Mouse (Mus musculus) forebrain, embryonic 11.5 days (tissue): ENCODE data around the gene Hmga2. TPM values are rescaled to one million over a fixed set of nuclear protein-coding genes. Genes with fewer than 3 reads are reported as not detected.

Experiments used
- ATAC-seq: fragments of 200-750 bp; cut with Nextera tagmentation; replicated peaks from 2 replicates; pipeline ENCODE4 v1.8.0; 2017; ENCODE audit warnings: moderate TSS enrichment; ENCODE audit not compliant: low FRiP score
- DNase-seq: peaks from one replicate; pipeline ENCODE4 v3.0.0-alpha.2; 2017; ENCODE audit warnings: low spot score
- H3K27ac ChIP-seq: fragments of 300-500 bp; sonication (generic); 2 replicates; pipeline ENCODE4 v1.5.1; 2014; ENCODE audit warnings: low read depth, low read length
- H3K27me3 ChIP-seq: fragments of 300-500 bp; sonication (generic); 2 replicates; pipeline ENCODE4 v1.6.1; 2014; ENCODE audit warnings: mild to moderate bottlenecking, low read length, mixed read lengths; ENCODE audit not compliant: control insufficient read depth, insufficient read depth
- H3K36me3 ChIP-seq: fragments of 300-500 bp; sonication (generic); 2 replicates; pipeline ENCODE4 v1.6.1; 2014; ENCODE audit warnings: mild to moderate bottlenecking, low read length, moderate library complexity, mixed read lengths; ENCODE audit not compliant: control insufficient read depth, insufficient read depth
- H3K4me1 ChIP-seq: fragments of 300-500 bp; sonication (generic); replicated peaks from 2 replicates; pipeline ENCODE4 v1.6.1; 2014; ENCODE audit warnings: low read length, mixed read lengths; ENCODE audit not compliant: control insufficient read depth, insufficient read depth
- H3K4me2 ChIP-seq: fragments of 300-500 bp; sonication (generic); 2 replicates; pipeline ENCODE4 v1.6.1; 2014; ENCODE audit warnings: low read depth, mild to moderate bottlenecking, low read length, moderate library complexity, mixed read lengths; ENCODE audit not compliant: severe bottlenecking
- H3K4me3 ChIP-seq: fragments of 300-500 bp; sonication (generic); 2 replicates; pipeline ENCODE4 v1.5.1; 2014; ENCODE audit warnings: low read depth, low read length
- H3K9ac ChIP-seq: fragments of 300-500 bp; sonication (generic); 2 replicates; pipeline ENCODE4 v1.6.1; 2014; ENCODE audit warnings: low read length
- H3K9me3 ChIP-seq: fragments of 300-500 bp; sonication (generic); 2 replicates; pipeline ENCODE4 v1.6.1; 2016; ENCODE audit warnings: low read length, mixed read lengths; ENCODE audit not compliant: control insufficient read depth
- WGBS: fragments of 180-500 bp; shearing (Covaris S2); extraction: QIAGEN DNeasy Blood & Tissue Kit; methylation state at CpG from one replicate; pipeline ENCODE4 v1.1.7; 2014; 5-methylcytosine and 5-hydroxymethylcytosine counted together
- polyA plus RNA-seq: library from polyadenylated mRNA; unstranded; fragments of >200 nt; fragmentation: Nextera tagmentation; extraction: Ambion mirVana; gene quantifications from 2 replicates; pipeline ENCODE4 v1.2.1, GENCODE M21; 2014

The Hmga2 gene
- polyA plus RNA-seq, 1 experiment from 2014 or later: 91.9 TPM

DNA sequence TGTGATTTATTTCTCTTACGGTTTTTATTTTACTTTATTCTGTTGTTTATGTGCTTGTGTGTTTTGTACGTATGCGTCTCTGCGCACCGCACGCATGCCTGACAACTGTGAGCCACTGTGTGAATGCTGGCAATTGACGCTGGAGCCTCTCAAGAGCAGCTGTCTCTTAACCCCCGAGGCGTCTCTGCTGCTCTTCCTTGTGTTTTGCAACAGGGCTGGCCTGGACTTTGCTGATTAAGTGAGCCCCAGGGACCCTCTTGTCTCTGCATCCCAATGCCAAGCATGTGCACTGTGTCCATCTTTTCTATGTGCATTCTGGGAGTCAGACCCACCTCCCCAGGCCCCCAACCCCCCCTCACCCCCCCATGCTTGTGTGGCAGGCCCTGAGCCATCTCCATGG is 24.5 kb upstream of the Hmga2 start:
- ATAC-seq (no peak), DNase-seq (no peak)
- no peaks in the 10 kb centered on the region for H3K9me3 ChIP-seq
- no peak overlapping the region for H3K4me2 ChIP-seq
- H3K4me3 ChIP-seq: no peak overlapping the region
- no peak overlapping the region for H3K9ac ChIP-seq
- H3K27ac ChIP-seq: no peak overlapping the region
- 75% methylated on average over 9 of the region's 9 CpGs for WGBS
- no peaks in the 10 kb centered on the region for H3K4me1 ChIP-seq
- H3K27me3 ChIP-seq: no peaks in the 10 kb centered on the region
- no peaks in the 10 kb centered on the region for H3K36me3 ChIP-seq

DNA sequence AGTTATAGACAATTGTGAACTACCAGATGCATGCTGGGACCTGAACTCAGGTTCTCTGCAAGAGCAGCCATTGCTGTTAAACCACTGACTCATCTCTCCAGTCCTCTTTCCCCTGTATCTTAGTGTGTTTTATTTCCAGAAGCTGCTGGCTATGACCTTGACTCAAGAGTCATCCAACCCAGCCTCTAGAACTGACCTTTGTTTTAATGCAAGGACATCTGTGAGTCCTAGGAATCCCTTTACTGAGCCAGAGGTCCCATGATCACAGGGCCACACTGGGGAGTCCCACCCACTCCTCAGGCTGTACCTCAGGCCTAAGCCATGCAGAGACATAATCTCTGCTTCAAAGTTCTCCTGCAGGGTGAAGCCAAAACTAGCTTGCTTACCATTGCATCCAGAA is 21.8 kb upstream of the Hmga2 start:
- no peak for ATAC-seq

DNA sequence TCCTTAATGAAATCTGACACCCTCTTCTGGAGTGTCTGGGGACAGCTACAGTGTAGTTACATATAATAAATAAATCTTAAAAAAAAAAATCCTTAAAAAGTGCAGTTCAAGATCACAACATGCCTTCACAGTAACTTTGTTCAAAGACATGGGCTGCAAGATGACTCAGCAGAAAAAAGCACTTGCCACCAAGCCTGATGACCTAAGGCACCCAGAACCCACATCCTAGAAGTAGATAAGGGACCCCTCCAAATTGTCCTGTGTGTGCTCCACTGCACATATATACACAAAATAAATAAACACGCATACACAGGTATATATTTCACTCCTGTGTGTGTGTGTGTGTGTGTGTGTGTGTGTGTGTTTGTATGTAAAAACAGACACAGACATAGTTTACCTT is 18.4 kb upstream of the Hmga2 start:
- Histone ChIP-seq H3K9me3 (no peaks in the 10 kb centered on the region), H3K4me1 (no peaks in the 10 kb centered on the region), H3K27me3 (no peaks in the 10 kb centered on the region), H3K9ac (no peak overlapping the region), H3K27ac (no peak overlapping the region), H3K4me2 (no peak overlapping the region), H3K36me3 (no peaks in the 10 kb centered on the region), H3K4me3 (no peak overlapping the region)
- 86% methylated on average over 1 of the region's 1 CpGs for WGBS
- ATAC-seq (no peak), DNase-seq (no peak)

More for the DNA sequence above, 21.8 kb upstream of the Hmga2 start:
- Histone ChIP-seq H3K4me1 (no peaks in the 10 kb centered on the region), H3K4me3 (no peak overlapping the region), H3K27ac (no peak overlapping the region), H3K9ac (no peak overlapping the region), H3K9me3 (no peaks in the 10 kb centered on the region), H3K27me3 (no peaks in the 10 kb centered on the region), H3K36me3 (no peaks in the 10 kb centered on the region), H3K4me2 (no peak overlapping the region)
- DNase-seq: no peak

DNA sequence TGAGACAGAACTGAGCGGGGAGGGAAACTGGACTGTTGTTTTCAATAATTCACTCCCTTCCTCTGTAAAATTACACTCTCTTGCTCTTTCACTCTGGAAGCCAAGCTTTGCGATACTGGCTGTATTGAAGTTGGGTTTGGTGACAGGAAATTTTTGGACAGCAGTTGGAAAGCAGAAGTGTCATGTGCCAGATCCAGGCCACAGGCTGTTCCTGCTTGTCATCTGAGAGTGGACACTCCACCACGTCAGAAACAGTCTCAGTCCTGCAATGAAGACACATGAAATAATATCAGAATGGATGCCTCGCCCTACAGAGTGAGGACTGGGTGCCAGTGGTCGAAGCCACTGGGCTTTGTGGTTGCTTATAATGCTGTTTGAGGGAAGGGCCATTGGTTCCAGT is 15.2 kb upstream of the Hmga2 start:
- H3K4me2 ChIP-seq: no peak overlapping the region
- H3K27me3 ChIP-seq: no peaks in the 10 kb centered on the region
- H3K36me3 ChIP-seq: no peaks in the 10 kb centered on the region
- H3K4me1 ChIP-seq: no peaks in the 10 kb centered on the region
- DNase-seq (no peak), ATAC-seq (no peak)
- H3K9ac ChIP-seq: no peak overlapping the region
- H3K4me3 ChIP-seq: no peak overlapping the region
- no peak overlapping the region for H3K27ac ChIP-seq
- WGBS: 85% methylated on average over 5 of the region's 5 CpGs
- H3K9me3 ChIP-seq: no peaks in the 10 kb centered on the region; the same call in 1 of the 2 replicates

DNA sequence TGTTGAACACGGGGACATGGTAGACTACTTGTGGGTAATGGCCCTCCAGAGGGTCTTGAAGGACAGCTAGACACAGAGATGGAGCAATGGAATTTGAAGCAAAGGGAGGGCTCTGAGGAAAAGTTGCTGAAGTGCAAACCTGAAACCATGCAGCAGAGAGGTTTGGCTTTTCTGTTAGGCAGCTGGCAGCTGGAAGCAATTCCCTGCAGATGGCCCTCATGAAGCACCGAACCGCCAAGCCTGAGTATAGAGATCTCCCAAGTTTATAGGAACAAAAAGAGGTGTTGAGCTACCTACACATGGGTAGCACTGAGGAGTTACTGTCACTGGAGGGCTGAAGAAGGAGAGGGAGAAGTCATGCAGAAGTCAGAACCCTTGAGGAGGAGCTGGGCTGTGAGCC is 13.3 kb upstream of the Hmga2 start:
- Histone ChIP-seq H3K27ac (no peak overlapping the region), H3K4me2 (no peak overlapping the region), H3K27me3 (no peaks in the 10 kb centered on the region), H3K36me3 (no peaks in the 10 kb centered on the region), H3K9ac (no peak overlapping the region), H3K9me3 (no peaks in the 10 kb centered on the region; the same call in 1 of the 2 replicates), H3K4me3 (no peak overlapping the region), H3K4me1 (no peaks in the 10 kb centered on the region)
- WGBS: 88% methylated on average over 3 of the region's 3 CpGs
- DNase-seq (no peak), ATAC-seq (no peak)

DNA sequence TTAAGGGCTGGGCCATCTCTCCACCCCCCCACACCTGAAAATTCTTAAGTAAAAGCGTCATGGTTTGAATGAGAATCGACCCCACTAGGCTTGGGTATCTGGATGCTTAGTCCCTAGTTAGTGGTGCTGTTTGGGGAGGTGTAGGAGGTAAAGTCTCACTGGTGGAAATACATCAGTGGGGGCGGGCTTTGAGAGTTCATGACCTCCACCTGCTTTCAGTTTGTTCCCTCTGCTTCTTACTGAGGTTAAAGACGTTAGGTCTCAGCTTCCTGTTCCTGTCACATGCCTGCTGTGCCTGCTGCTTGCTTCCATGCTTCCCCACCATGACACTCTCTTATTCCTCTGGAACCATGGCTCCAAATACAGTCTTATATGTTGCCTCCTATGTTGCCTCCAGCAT is 12.3 kb upstream of the Hmga2 start:
- no peak overlapping the region for H3K27ac ChIP-seq
- ATAC-seq (no peak), DNase-seq (no peak)
- WGBS: 81% methylated on average over 4 of the region's 4 CpGs
- no peak overlapping the region for H3K9ac ChIP-seq
- H3K9me3 ChIP-seq: no peaks in the 10 kb centered on the region; the same call in 1 of the 2 replicates
- no peaks in the 10 kb centered on the region for H3K27me3 ChIP-seq
- H3K4me3 ChIP-seq: no peak overlapping the region
- H3K4me2 ChIP-seq: no peak overlapping the region
- H3K36me3 ChIP-seq: no peaks in the 10 kb centered on the region
- H3K4me1 ChIP-seq: no peaks in the 10 kb centered on the region

DNA sequence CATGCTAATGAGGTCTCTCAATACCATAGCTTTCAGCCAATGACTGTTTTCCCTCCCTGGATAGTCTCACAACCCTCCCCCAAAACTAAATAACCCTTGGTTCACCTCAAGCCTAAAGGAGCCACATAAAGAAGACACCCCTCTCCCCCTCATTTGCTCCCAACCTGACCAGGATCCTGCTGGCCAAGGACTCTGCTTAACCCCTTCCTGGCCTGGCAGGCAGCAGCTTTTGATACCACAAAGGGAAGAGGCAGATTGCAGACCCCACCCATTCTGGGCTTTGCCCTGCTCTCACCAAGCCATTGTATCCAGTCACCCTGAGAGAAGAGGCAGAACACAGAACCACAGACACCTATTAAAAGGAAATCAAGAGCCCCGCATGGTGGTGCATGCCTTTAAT is 11.6 kb upstream of the Hmga2 start:
- no peak overlapping the region for H3K4me3 ChIP-seq
- ATAC-seq: no peak
- H3K27ac ChIP-seq: no peak overlapping the region
- H3K4me1 ChIP-seq: no peaks in the 10 kb centered on the region
- 90% methylated on average over 1 of the region's 1 CpGs for WGBS
- no peaks in the 10 kb centered on the region for H3K27me3 ChIP-seq
- H3K4me2 ChIP-seq: no peak overlapping the region
- H3K36me3 ChIP-seq: no peaks in the 10 kb centered on the region
- H3K9ac ChIP-seq: no peak overlapping the region
- no peak for DNase-seq
- no peaks in the 10 kb centered on the region; the same call in 1 of the 2 replicates for H3K9me3 ChIP-seq

DNA sequence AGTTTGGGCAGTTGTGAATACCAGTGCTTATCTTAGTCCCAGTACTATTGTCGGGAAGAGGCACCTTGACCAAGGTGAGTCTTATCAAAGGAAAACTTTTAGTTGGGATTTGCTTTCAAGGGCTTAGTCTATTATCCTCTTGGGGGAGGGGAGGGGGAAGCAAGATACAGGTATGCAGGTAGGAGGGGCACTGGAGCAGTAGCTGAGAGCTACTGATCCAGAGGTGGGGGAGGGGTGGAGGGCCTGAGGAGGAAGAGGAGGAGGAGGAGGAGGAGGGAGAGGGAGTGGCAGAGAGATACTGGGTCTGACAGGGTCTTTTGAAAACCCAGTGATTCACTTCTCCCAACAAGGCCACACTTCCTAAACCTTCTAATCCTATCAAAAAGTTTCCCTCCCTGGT is 9.2 kb upstream of the Hmga2 start:
- DNase-seq (no peak), ATAC-seq (no peak)
- Histone ChIP-seq H3K9me3 (no peaks in the 10 kb centered on the region; the same call in 1 of the 2 replicates), H3K9ac (no peak overlapping the region), H3K27me3 (no peaks in the 10 kb centered on the region), H3K4me2 (no peak overlapping the region), H3K4me3 (no peak overlapping the region), H3K4me1 (no peaks in the 10 kb centered on the region), H3K27ac (no peak overlapping the region), H3K36me3 (no peaks in the 10 kb centered on the region)
- 69% methylated on average over 1 of the region's 1 CpGs for whole genome bisulfite sequencing

DNA sequence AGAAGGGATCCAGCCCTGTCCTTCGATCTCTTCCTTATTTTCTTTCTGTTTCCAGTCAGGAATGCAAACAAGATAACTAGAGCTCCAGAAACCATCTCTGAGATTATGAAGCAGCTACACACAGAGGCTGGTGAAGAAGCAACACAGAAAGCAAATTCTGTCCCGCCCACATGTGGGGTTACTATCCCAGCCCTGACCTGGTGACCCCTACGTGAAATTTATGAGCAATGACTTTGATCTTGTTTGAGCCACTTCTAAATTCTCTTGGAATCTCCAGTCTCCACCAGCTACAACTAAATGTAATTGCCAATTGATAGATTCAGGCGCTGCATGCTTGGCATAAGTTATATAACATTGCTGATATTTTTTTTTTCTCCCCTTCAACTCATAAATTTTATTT is 7.9 kb upstream of the Hmga2 start:
- H3K36me3 ChIP-seq: no peaks in the 10 kb centered on the region
- H3K4me3 ChIP-seq: no peak overlapping the region
- DNase-seq (no peak), ATAC-seq (no peak)
- no peaks in the 10 kb centered on the region for H3K4me1 ChIP-seq
- H3K9ac ChIP-seq: no peak overlapping the region
- no peaks in the 10 kb centered on the region; the same call in 1 of the 2 replicates for H3K9me3 ChIP-seq
- H3K27ac ChIP-seq: no peak overlapping the region
- 85% methylated on average over 4 of the region's 4 CpGs for WGBS
- H3K27me3 ChIP-seq: no peaks in the 10 kb centered on the region
- H3K4me2 ChIP-seq: no peak overlapping the region
